ENCODE assay signal across 22 mouse cellular contexts in the genomic region with DNA sequence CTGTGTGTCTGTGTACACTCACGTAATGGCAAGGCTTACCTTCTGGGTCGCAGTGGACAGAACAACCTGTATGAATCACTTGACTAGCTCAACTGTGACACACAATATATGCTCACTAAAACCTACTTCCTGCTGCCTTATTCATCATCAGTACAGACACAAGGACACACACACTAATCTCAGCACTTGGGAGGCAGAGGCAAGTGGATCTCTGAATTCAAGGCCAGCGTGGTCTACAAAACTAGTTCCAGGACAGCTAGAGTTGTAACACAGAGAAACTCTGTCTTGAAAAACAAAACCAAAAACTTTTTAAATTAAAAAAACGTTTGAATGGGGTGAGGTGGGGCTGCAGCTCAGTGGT. TPM values are rescaled to one million over a fixed set of nuclear protein-coding genes. Genes with fewer than 3 reads are reported as not detected.
"Had no signal": no experiment of that assay in that cellular context is flagged by ENCODE, and none has a peak within 500 bp of the region (broad histone marks: within the 10 kb centered on the region; RNA-seq: fewer than 3 reads in every experiment).

No protein-coding gene starts in this region.

- H3K9me3 ChIP-seq: limb, embryonic 10.5 days; midbrain, embryonic 10.5 days; neural tube, embryonic 15.5 days; stomach, embryonic 15.5 days had no signal

- H3K9ac ChIP-seq: neural tube, embryonic 15.5 days; stomach, embryonic 15.5 days had no signal

- H3K27me3 ChIP-seq: neural tube, embryonic 15.5 days; stomach, embryonic 15.5 days had no signal

- H3K4me1 ChIP-seq: neural tube, embryonic 15.5 days; stomach, embryonic 15.5 days had no signal

- DNase-seq: kidney, adult 11 months; kidney, adult 9 months; kidney, postnatal 36 days; lung, adult 2 months; lung, postnatal 36 days; midbrain, embryonic 14.5 days; retina, postnatal 1 day; right cerebral cortex, postnatal 4 days; thymus, postnatal 36 days had no signal

- ATAC-seq: lung, postnatal 0 days had no signal

- H3K4me2 ChIP-seq: neural tube, embryonic 15.5 days; stomach, embryonic 15.5 days had no signal

- H3K27ac ChIP-seq: kidney, postnatal 0 days; layer of hippocampus, adult 2 months; left cerebral cortex, adult 2 months; limb, embryonic 10.5 days; midbrain, embryonic 10.5 days; neural tube, embryonic 15.5 days; stomach, embryonic 15.5 days had no signal

- H3K4me3 ChIP-seq: layer of hippocampus, adult 2 months; left cerebral cortex, adult 2 months; limb, embryonic 10.5 days; midbrain, embryonic 10.5 days; myocyte; neural tube, embryonic 15.5 days; stomach, embryonic 15.5 days had no signal

RNA-seq across cellular contexts. Expression of gene Ddn, which starts 28.4 kb away (rescaled TPM):
- polyA plus RNA-seq: intestine, embryonic 14.5 days; limb, embryonic 10.5 days; stomach, embryonic 15.5 days had no signal

RNA-seq across cellular contexts. Expression of gene Wnt1, which starts 48.1 kb away (rescaled TPM):
- polyA plus RNA-seq: intestine, embryonic 14.5 days; kidney, postnatal 0 days; limb, embryonic 10.5 days; limb, embryonic 14.5 days; lung, adult 2 months; lung, postnatal 0 days; spleen, adult 2 months; stomach, embryonic 15.5 days; thymus, postnatal 0 days had no signal
